Mouse (Mus musculus) CD8-positive naive resting alpha-beta T cell, adult 2 months (primary cell): ENCODE measurements around the gene Med13.
A peak's percentile ranks its signal among the peaks of the same experiment; 100 is the strongest.
"Not testable (repeated sequence)": the region's sequence is repeated elsewhere in the genome, so short reads cannot be mapped to it uniquely, and the experiment has no call there.

Source experiments
- DNase-seq, 2 experiments: peaks; one replicate each; pipeline ENCODE4 v3.0.0; 2022; ENCODE audit warnings: low read depth in 2 of 2, low spot score in 2 of 2

The Med13 gene

GRCm38 (mm10) chr11:86380521-86381238 is 23.3 kb upstream of the Med13 start:
- DNase-seq = no peak

- DNase-seq = no peak
Measured at GRCm38 (mm10) chr11:86378981-86379380, 21.6 kb upstream of the Med13 start.

GRCm38 (mm10) chr11:86377841-86378240 is 20.4 kb upstream of the Med13 start:
- no peak for DNase-seq

GRCm38 (mm10) chr11:86376707-86377106 is 19.3 kb upstream of the Med13 start:
- no peak for DNase-seq

- DNase-seq = no peak
Measured at GRCm38 (mm10) chr11:86375086-86375485, 17.7 kb upstream of the Med13 start.

- DNase-seq = peak; percentile 34 to 39
Measured at GRCm38 (mm10) chr11:86371266-86371665, 13.9 kb upstream of the Med13 start.

- DNase-seq = no peak
Measured at GRCm38 (mm10) chr11:86369860-86370259, 12.5 kb upstream of the Med13 start.

- DNase-seq = no peak
Measured at GRCm38 (mm10) chr11:86369003-86369402, 11.6 kb upstream of the Med13 start.

GRCm38 (mm10) chr11:86364709-86365452 is 7.5 kb upstream of the Med13 start:
- no peak for DNase-seq

- peak; percentile 99 for DNase-seq
Measured at GRCm38 (mm10) chr11:86357984-86358528, 654 bp upstream of the Med13 start.

GRCm38 (mm10) chr11:86356007-86356853 is 1.2 kb downstream of the Med13 start:
- DNase-seq = no peak

- no peak for DNase-seq
Measured at GRCm38 (mm10) chr11:86353586-86353985, 3.8 kb downstream of the Med13 start.

GRCm38 (mm10) chr11:86351766-86352315 is 5.6 kb downstream of the Med13 start:
- no peak for DNase-seq

- no peak for DNase-seq
Measured at GRCm38 (mm10) chr11:86350636-86351138, 6.7 kb downstream of the Med13 start.

GRCm38 (mm10) chr11:86349325-86349724 is 8.1 kb downstream of the Med13 start:
- no peak for DNase-seq

- no peak for DNase-seq
Measured at GRCm38 (mm10) chr11:86348872-86349271, 8.5 kb downstream of the Med13 start.

GRCm38 (mm10) chr11:86347387-86348122 is 9.8 kb downstream of the Med13 start:
- DNase-seq = no peak

- no peak for DNase-seq
Measured at GRCm38 (mm10) chr11:86346525-86346924, 10.9 kb downstream of the Med13 start.

GRCm38 (mm10) chr11:86344940-86345339 is 12.5 kb downstream of the Med13 start:
- not testable (repeated sequence) for DNase-seq

- no peak for DNase-seq
Measured at GRCm38 (mm10) chr11:86324251-86324650, 33.2 kb downstream of the Med13 start.
